Mouse (Mus musculus) bone marrow, adult 2 months (tissue): ENCODE data around the gene Myo10.

Source experiments
- CTCF ChIP-seq: fragments of 200-500 bp; IDR thresholded peaks from 2 replicates; pipeline ENCODE4 v1.5.1; 2011; ENCODE audit warnings: low read length, control low read depth; ENCODE audit not compliant: control insufficient read depth, insufficient read depth
- POLR2A ChIP-seq: fragments of 200-500 bp; IDR thresholded peaks from 2 replicates; pipeline ENCODE4 v1.6.1; 2011; ENCODE audit warnings: low read depth, mild to moderate bottlenecking, control low read depth, low read length, borderline replicate concordance; ENCODE audit not compliant: control insufficient read depth

GRCm38 (mm10) chr15:25662833-25663519, 40.7 kb downstream of the Myo10 start:
- TF ChIP-seq POLR2A: no peak
- no peak for TF ChIP-seq CTCF
